Mouse (Mus musculus): ENCODE data around the gene Smg6.
A peak's percentile ranks its signal among the peaks of the same experiment; 100 is the strongest.

DNA sequence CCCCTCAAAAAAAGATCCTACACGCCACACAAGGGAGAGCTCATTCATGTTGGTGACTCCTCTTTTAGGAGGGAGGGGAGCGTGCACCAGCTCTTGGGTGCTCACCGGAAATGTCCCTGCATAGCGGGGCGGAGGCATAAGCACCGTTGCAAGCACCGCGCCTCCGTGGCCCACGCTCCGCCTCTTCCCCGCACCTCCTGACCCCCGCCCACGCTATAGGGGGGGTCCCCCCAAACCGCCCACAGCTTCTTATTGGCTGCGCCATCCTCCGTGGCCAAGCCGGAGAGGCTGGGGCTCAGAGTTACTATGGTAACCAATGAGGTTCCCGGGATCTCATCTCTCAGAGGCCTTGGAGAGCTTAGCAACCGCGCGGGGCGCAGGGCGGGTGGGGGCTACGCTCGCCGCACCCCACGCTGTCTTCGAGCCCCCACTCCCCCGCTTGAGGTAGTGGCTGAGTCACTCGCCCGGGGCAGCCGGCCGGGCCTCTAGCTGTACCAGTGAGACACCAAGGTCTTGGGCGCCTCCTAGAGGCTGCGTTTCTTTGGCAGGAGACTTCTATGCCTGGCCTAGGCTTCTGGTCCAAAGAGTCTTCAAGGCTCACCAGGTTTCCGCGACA lies 244.6 kb downstream of the Smg6 start:
- TF ChIP-seq CTCF (IDR thresholded peaks at IDR 0.05; ENCODE audit: low read depth, low read length) (peak; percentile 70), POLR2A (IDR thresholded peaks at IDR 0.05; ENCODE audit: insufficient read depth, low read length) (no peak)

Measured in ES-Bruce4 (cell line).